In genomic region chr13:10240238-10240637, GRCm38 (mm10) we compare ENCODE assay signal across 30 mouse cellular contexts.
A peak's percentile ranks its signal among the peaks of the same experiment; 100 is the strongest.
DNase-seq lines count a peak whose midpoint lies in the region; ATAC-seq and TF ChIP-seq lines count a peak whose summit lies in the region.
"Had no signal": no experiment of that assay in that cellular context is flagged by ENCODE, and none has a peak within 500 bp of the region (broad histone marks: within the 10 kb centered on the region; RNA-seq: fewer than 3 reads in every experiment).

No protein-coding gene starts in this region.

- H3K9ac ChIP-seq in limb, embryonic 14.5 days (ENCODE audit: low read depth, low read length, severe bottlenecking) = no peak overlapping the region
- H3K9ac ChIP-seq: embryonic facial prominence, embryonic 15.5 days; forebrain, postnatal 0 days; heart, embryonic 12.5 days; heart, embryonic 15.5 days; hindbrain, embryonic 13.5 days; intestine, embryonic 15.5 days had no signal

- no peaks in the 10 kb centered on the region for H3K4me1 ChIP-seq in limb, embryonic 14.5 days (ENCODE audit: control insufficient read depth, insufficient read depth, low read length)
- H3K4me1 ChIP-seq: embryonic facial prominence, embryonic 15.5 days; heart, embryonic 12.5 days; heart, embryonic 15.5 days; hindbrain, embryonic 10.5 days; hindbrain, embryonic 13.5 days; intestine, embryonic 15.5 days had no signal

- peak; percentile 26 for ATAC-seq in frontal cortex, adult (ENCODE audit: low TSS enrichment)
- peak; percentile 31; the same call in 1 of the 2 replicates for ATAC-seq in limb, embryonic 14.5 days (ENCODE audit: low FRiP score, low read depth)
- ATAC-seq: forebrain, embryonic 14.5 days; forebrain, postnatal 0 days; hindbrain, embryonic 16.5 days; intestine, embryonic 15.5 days; Patski had no signal

- WGBS in limb, embryonic 14.5 days = 87% methylated on average over 3 of the region's 3 CpGs

- H3K36me3 ChIP-seq in limb, embryonic 14.5 days (ENCODE audit: control insufficient read depth, insufficient read depth, low read length) = no peaks in the 10 kb centered on the region
- H3K36me3 ChIP-seq: embryonic facial prominence, embryonic 15.5 days; G1E; heart, embryonic 12.5 days; heart, embryonic 15.5 days; hindbrain, embryonic 10.5 days; hindbrain, embryonic 13.5 days; intestine, embryonic 15.5 days had no signal

- TF ChIP-seq POLR2A in limb, embryonic 14.5 days (IDR thresholded peaks at IDR 0.05; ENCODE audit: borderline replicate concordance, extremely low read depth, insufficient read depth, insufficient read length) = no peak

- no peak for DNase-seq in frontal cortex, postnatal 14 days (ENCODE audit: low spot score in 2 of 2)
- peak; percentile 3 for DNase-seq in lung, postnatal 10 days
- no peak for DNase-seq in lung, postnatal 14 days
- DNase-seq in limb, embryonic 14.5 days (ENCODE audit: low spot score) = no peak
- no peak for DNase-seq in embryo, embryonic 10.5 days (ENCODE audit: low spot score)
- DNase-seq: adrenal gland, postnatal 10 days; adrenal gland, postnatal 36 days; B cell, adult 2 months; cerebellum, adult 11 months; cerebellum, adult 2 months; cerebellum, adult 9-11 months; cerebellum, postnatal 25 days; embryo, embryonic 11 days; forebrain, postnatal 0 days; gastrocnemius, postnatal 25 days; heart, adult 18-20 months; heart, postnatal 10 days; heart, postnatal 36 days had no signal

- H3K27ac ChIP-seq in limb, embryonic 14.5 days (replicated peaks; ENCODE audit: low read depth, low read length) = no peak overlapping the region
- H3K27ac ChIP-seq: embryonic facial prominence, embryonic 15.5 days; heart, embryonic 15.5 days; hindbrain, embryonic 10.5 days; hindbrain, embryonic 13.5 days; intestine, embryonic 15.5 days had no signal

- no peaks in the 10 kb centered on the region for H3K27me3 ChIP-seq in limb, embryonic 14.5 days (ENCODE audit: control insufficient read depth, insufficient read depth, low read length)
- H3K27me3 ChIP-seq: CH12.LX; embryonic facial prominence, embryonic 15.5 days; heart, embryonic 12.5 days; heart, embryonic 15.5 days; hindbrain, embryonic 13.5 days; intestine, embryonic 15.5 days had no signal

- H3K9me3 ChIP-seq in limb, embryonic 14.5 days (ENCODE audit: control insufficient read depth, low read length) = no peaks in the 10 kb centered on the region
- H3K9me3 ChIP-seq: embryonic facial prominence, embryonic 15.5 days; G1E; heart, embryonic 12.5 days; heart, embryonic 15.5 days; hindbrain, embryonic 10.5 days; hindbrain, embryonic 13.5 days; intestine, embryonic 15.5 days had no signal

- H3K4me3 ChIP-seq in limb, embryonic 14.5 days (replicated peaks; ENCODE audit: low read length) = no peak overlapping the region
- H3K4me3 ChIP-seq: embryonic facial prominence, embryonic 15.5 days; heart, embryonic 12.5 days; heart, embryonic 15.5 days; hindbrain, embryonic 10.5 days; hindbrain, embryonic 13.5 days; intestine, embryonic 15.5 days had no signal

- no peak overlapping the region for H3K4me2 ChIP-seq in limb, embryonic 14.5 days (replicated peaks; ENCODE audit: low read depth, low read length, severe bottlenecking)
- H3K4me2 ChIP-seq: embryonic facial prominence, embryonic 15.5 days; heart, embryonic 12.5 days; heart, embryonic 15.5 days; hindbrain, embryonic 13.5 days; intestine, embryonic 15.5 days had no signal
